Mouse (Mus musculus) spleen, postnatal 10 days (tissue): Measurements from ENCODE around the gene Fez1.

Experiments
- DNase-seq, 2 experiments: peaks; one replicate each; pipeline ENCODE4 v3.0.0; 2021 to 2022; ENCODE audit warnings: low spot score in 2 of 2

Fez1 gene

GRCm38 (mm10) chr9:36833914-36834313 is 12.2 kb downstream of the Fez1 start:
- no peak for DNase-seq

GRCm38 (mm10) chr9:36846346-36846745 is 24.7 kb downstream of the Fez1 start:
- DNase-seq = no peak

- no peak for DNase-seq
Observed at GRCm38 (mm10) chr9:36848661-36849060, 27.0 kb downstream of the Fez1 start.

GRCm38 (mm10) chr9:36850091-36850490 is 28.4 kb downstream of the Fez1 start:
- no peak for DNase-seq

GRCm38 (mm10) chr9:36852175-36852574 is 30.5 kb downstream of the Fez1 start:
- DNase-seq = no peak

GRCm38 (mm10) chr9:36856351-36856750 is 34.7 kb downstream of the Fez1 start:
- DNase-seq = no peak

GRCm38 (mm10) chr9:36857476-36858117 is 35.9 kb downstream of the Fez1 start:
- DNase-seq = no peak

- no peak for DNase-seq
Observed at GRCm38 (mm10) chr9:36858677-36859076, 37.0 kb downstream of the Fez1 start.

- no peak for DNase-seq
Observed at GRCm38 (mm10) chr9:36862576-36862975, 40.9 kb downstream of the Fez1 start.

- no peak for DNase-seq
Observed at GRCm38 (mm10) chr9:36863694-36864093, 42.0 kb downstream of the Fez1 start.

GRCm38 (mm10) chr9:36864862-36865813 is 43.5 kb downstream of the Fez1 start:
- DNase-seq = no peak

- DNase-seq = no peak
Observed at GRCm38 (mm10) chr9:36868662-36869061, 47.0 kb downstream of the Fez1 start.

GRCm38 (mm10) chr9:36870263-36870662 is 48.6 kb downstream of the Fez1 start:
- no peak for DNase-seq

- no peak for DNase-seq
Observed at GRCm38 (mm10) chr9:36873796-36874195, 52.1 kb downstream of the Fez1 start.

- no peak for DNase-seq
Observed at GRCm38 (mm10) chr9:36876313-36876712, 54.6 kb downstream of the Fez1 start.

GRCm38 (mm10) chr9:36876787-36877186 is 55.1 kb downstream of the Fez1 start:
- no peak for DNase-seq

- no peak for DNase-seq
Observed at GRCm38 (mm10) chr9:36881615-36882014, 60.0 kb downstream of the Fez1 start.

- DNase-seq = no peak
Observed at GRCm38 (mm10) chr9:36882034-36882745, 60.5 kb downstream of the Fez1 start.

- no peak for DNase-seq
Observed at GRCm38 (mm10) chr9:36883569-36883968, 61.9 kb downstream of the Fez1 start.

- no peak for DNase-seq
Observed at GRCm38 (mm10) chr9:36885237-36885636, 63.6 kb downstream of the Fez1 start.

GRCm38 (mm10) chr9:36890552-36890951 is 68.9 kb downstream of the Fez1 start:
- DNase-seq = peak; percentile 8 to 53

GRCm38 (mm10) chr9:36893413-36893990 is 71.8 kb downstream of the Fez1 start:
- no peak for DNase-seq
